Mouse (Mus musculus) lung, postnatal 10 days (tissue): ENCODE measurements around the gene St6galnac6.
A peak's percentile ranks its signal among the peaks of the same experiment; 100 is the strongest.

Experiments
- DNase-seq: peaks from one replicate; pipeline ENCODE4 v3.0.0; 2021

Gene St6galnac6

GRCm38 (mm10) chr2:32642813-32643212, 43.3 kb downstream of the St6galnac6 start:
- no peak for DNase-seq

- DNase-seq, result no peak
Observed at GRCm38 (mm10) chr2:32644083-32644482, 44.6 kb downstream of the St6galnac6 start.

GRCm38 (mm10) chr2:32644799-32645475, 45.4 kb downstream of the St6galnac6 start:
- DNase-seq, result no peak

- DNase-seq, result no peak
Observed at GRCm38 (mm10) chr2:32645647-32646046, 46.1 kb downstream of the St6galnac6 start.

- peak; percentile 92 for DNase-seq
Observed at GRCm38 (mm10) chr2:32646379-32647056, 47.0 kb downstream of the St6galnac6 start, which contains the start of gene Eng. Eng (plus strand) TSS chr2:32646595.

- DNase-seq, result peak; percentile 55
Observed at GRCm38 (mm10) chr2:32647366-32647765, 47.9 kb downstream of the St6galnac6 start.

- DNase-seq, result no peak
Observed at GRCm38 (mm10) chr2:32653764-32654163, 54.3 kb downstream of the St6galnac6 start.

GRCm38 (mm10) chr2:32654743-32655393, 55.4 kb downstream of the St6galnac6 start:
- peak; percentile 62 for DNase-seq

- DNase-seq, result no peak
Observed at GRCm38 (mm10) chr2:32655394-32655744, 55.9 kb downstream of the St6galnac6 start.

- peak; percentile 82 for DNase-seq
Observed at GRCm38 (mm10) chr2:32655826-32656225, 56.3 kb downstream of the St6galnac6 start.

- no peak for DNase-seq
Observed at GRCm38 (mm10) chr2:32658873-32659272, 59.4 kb downstream of the St6galnac6 start.

- DNase-seq, result peak; percentile 78
Observed at GRCm38 (mm10) chr2:32661509-32662107, 62.1 kb downstream of the St6galnac6 start.

GRCm38 (mm10) chr2:32662291-32662690, 62.8 kb downstream of the St6galnac6 start:
- no peak for DNase-seq

GRCm38 (mm10) chr2:32665345-32665744, 65.8 kb downstream of the St6galnac6 start:
- DNase-seq, result no peak

GRCm38 (mm10) chr2:32665853-32666252, 66.3 kb downstream of the St6galnac6 start:
- DNase-seq, result no peak

GRCm38 (mm10) chr2:32667775-32668174, 68.3 kb downstream of the St6galnac6 start:
- peak; percentile 56 for DNase-seq

GRCm38 (mm10) chr2:32668176-32668575, 68.7 kb downstream of the St6galnac6 start:
- DNase-seq, result no peak

GRCm38 (mm10) chr2:32669876-32670275, 70.4 kb downstream of the St6galnac6 start:
- no peak for DNase-seq
